Mouse (Mus musculus): Measurements from ENCODE around the gene Jph2.

GRCm38 (mm10) chr2:163401221-163401620 lies 3.4 kb upstream of the Jph2 start:
- peak; percentile 91 for TF ChIP-seq CTCF (IDR thresholded peaks at IDR 0.05; ENCODE audit: borderline replicate concordance, extremely low read depth, insufficient read depth, insufficient read length)
- no peak for TF ChIP-seq POLR2A (IDR thresholded peaks at IDR 0.05; ENCODE audit: borderline replicate concordance, extremely low read depth, insufficient read depth, insufficient read length, poor library complexity, severe bottlenecking)
